Mouse (Mus musculus) cerebellum, postnatal 4 days (tissue): Measurements from ENCODE around the gene Rrp1b.
"Not testable (repeated sequence)": the region's sequence is repeated elsewhere in the genome, so short reads cannot be mapped to it uniquely, and the experiment has no call there.

ENCODE experiments used
- DNase-seq, 2 experiments: peaks; one replicate each; pipeline ENCODE4 v3.0.0; 2022; ENCODE audit warnings: low spot score in 2 of 2, mixed read lengths in 1 of 2

Rrp1b gene

DNA sequence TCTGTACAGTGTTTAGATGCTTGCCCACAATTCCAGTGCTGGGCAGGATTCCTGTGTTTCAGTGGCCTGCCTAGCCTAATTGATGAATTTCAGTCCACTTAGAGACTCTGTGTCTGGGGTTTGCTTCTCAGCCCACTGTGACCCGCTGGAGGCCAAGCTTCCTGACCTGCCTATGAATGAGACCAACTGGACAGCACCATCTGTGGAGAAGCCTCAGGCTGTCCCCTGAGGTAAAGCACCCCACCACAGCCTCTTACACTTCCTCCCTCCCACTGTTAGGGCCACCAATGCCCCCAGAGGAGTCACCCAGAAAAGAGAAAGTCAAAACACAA, 55.1 kb downstream of the Rrp1b start:
- DNase-seq: no peak

DNA sequence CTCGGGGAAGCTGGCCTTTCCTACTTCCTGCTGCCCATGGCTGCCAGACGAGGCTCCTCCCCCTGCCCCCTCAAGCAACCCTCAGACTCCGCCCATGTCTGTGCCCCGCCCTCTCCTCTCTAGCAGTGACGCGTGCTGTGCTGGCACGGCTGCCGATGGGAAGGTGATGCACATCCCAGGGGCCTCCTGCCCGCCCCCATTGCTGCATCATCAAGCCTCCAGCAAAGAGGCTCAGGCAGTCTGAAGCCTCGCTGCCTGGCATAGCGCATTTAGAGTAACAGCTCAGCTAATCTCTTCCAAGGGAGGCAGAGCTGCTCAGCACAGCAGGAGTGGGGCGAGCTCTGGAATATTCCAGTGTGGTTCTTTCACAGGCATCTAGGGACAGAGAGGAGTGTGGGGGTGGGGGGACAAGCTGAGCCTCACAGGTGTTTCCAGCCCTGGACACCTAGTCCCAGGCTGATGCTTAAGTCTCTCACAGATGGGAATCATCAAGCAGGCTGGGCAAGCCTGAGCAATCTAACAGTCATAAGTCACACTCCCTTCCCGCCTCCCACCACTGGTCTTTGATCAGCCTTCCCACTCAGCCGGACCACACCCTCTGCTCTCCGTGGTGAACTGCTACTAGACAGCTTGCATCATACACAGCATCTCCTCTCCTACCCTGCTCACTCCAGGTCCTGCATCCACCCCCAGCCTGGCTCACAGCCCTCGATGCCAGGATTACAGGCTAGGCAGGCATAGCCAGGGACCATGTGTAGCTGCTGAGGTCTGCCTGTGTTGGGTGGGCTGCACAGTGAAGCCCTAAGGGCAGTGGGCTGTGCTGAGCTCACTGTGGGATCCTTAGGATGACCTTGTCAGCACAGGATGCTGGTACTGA, 55.7 kb downstream of the Rrp1b start:
- DNase-seq: peak; percentile 49 to 50

DNA sequence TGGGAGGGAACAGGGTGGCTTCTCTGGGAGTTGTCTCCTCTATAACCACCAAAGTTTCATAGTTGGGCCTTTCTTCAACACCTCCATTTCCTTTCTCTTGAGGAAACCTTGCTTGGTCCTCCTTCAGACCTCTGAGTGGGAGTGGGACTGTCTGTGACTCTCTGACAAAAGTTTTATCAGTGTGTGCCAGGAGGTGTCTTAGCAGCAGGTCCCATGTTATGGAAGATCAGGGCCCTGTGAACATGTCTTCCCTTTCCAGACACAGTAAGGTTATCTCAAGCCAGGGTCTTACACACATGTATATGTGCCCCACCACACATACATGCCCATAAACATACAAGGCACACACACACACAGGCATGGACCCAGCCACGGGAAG, 56.3 kb downstream of the Rrp1b start:
- no peak for DNase-seq

DNA sequence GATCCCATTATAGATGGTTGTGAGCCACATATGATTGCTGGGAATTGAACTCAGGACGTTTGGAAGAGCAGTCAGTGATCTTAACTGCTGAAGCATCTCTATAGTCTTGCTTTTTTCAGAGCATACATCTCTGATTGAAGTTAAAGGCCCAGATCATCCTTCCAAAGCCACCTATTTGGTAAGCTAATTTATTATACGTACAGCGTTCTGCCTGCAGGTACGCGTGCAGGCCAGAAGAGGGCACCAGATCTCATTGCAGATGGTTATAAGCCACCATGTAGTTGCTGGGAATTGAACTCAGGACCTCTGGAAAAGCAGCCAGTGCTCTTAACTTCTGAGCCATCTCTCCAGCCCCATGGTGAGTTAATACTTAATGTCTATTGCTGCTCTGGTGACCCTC, 57.0 kb downstream of the Rrp1b start:
- no peak for DNase-seq

DNA sequence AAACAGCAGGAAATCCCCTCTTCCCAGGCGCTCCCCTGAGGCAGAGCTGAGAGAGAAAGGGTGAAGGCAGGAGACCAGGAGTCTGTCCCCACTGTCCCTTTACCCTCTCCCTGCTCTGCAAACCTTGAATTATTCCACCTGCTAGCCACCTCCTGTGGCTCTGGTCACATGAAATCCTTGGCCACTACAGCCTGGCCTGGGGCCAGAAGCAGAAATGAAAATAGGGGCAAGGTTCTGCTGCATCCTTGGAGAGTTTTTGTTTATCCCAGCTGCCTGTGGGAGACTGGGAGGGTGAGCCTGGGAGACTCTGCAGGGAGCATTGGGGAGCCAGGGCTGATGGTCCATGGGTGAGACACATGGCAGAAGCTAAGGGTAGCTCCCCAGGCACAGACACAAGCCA, 61.8 kb downstream of the Rrp1b start:
- DNase-seq: no peak

DNA sequence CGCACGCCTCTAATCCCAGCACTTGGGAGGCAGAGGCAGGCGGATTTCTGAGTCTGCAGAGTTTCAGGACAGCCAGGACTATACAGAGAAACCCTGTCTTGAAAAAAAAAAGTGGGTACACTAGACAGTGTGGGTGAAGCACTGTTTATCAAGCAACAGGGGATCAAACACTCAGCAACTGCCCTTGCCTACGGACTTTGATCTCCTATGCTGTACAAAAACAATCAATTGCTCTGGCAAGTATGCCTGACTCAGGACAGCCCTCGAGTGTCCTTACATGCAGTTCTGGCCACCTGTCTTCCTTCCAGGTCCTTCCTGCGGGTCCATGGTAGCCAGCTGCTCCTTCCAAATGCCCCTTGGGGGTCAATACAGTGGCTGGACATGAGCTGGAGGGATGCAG, 63.0 kb downstream of the Rrp1b start:
- DNase-seq: not testable (repeated sequence)

DNA sequence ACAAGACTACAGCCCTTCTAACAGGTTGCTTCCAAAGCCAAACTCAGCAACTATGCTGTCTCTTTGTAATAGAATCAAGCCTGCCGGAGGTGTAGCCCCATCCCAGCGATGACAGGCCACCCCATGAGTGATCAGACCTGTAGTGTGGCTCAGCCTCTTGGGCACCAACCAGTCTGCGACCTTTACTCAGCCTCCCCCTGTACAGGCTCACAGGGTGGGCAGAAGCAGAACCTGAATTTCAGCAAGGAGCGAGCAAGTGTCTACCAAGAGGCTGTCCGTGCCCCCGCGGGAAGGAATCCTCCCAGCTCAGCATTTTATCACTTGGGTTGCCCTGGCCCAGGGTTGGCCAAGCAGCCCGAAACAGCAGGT, 63.7 kb downstream of the Rrp1b start:
- no peak for DNase-seq

DNA sequence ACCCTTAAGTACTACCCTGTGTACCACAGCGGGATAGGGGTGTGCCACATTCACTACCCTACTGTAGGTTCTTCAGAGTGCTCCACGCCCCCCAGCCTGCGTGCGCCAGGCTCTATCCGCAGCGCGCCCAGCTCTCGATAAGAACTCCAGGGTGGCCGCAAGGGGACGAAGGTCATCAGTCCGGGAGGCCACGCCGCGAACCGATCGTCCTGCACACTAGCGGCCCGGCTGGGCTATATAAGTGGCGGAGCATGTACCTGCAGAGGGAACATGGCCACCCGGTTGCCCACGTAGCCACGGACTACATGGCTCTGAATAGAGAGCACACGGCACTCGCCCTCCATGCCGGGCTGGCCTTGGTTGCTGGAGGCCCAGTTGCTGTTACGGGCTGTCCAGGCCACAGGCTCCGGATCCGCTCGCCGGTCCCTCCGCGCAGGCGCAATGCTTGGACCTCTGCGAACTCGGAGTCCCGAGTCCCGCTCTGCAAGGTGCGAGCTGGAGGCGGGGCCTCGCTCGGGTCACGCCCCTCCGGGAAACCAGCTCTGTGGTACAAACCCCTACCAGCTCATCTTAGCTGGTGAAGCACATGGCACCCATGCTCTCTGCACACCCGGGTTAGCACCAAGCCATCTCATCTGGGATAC, 64.2 kb downstream of the Rrp1b start:
- DNase-seq: peak in 1 of 2 experiments; percentile 42

DNA sequence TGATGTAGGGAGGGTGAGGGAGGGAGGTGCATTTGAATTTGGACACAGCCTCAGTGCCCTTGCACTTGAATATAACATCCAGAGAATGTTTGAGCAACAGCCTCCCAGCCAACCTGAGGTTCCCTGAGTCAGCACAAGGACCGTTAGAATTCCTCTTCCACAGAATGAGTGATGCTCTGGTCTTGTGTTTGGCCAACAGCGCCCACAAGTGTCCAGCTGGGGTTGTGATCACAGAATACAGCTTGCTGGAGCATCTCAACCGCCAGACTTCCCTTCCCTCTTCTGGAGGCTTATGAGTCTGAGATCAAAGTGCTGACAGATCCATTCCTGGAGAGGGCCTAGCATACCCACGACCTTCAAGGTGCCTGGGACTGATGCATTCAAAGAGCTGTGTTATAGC, 67.2 kb downstream of the Rrp1b start:
- no peak for DNase-seq

DNA sequence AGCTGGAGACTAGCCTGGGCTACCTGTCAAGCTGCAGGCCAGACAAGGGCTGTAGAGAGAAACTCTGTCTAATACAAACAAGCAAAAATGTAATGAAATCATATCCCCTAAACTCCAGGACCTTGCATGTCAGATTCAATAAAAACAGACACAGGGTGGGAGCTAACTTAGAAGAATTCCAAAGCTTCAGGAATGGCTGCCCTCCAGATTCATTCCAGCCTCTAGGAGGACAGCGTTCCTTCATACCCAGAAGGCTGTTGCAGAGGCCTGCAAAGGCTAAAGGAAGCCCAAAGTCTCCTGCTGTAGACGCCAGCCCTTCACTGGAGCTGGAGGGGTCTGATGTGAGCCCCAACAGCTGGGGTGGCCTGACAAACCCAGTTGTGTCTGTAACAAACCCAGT, 70.5 kb downstream of the Rrp1b start:
- DNase-seq: no peak

DNA sequence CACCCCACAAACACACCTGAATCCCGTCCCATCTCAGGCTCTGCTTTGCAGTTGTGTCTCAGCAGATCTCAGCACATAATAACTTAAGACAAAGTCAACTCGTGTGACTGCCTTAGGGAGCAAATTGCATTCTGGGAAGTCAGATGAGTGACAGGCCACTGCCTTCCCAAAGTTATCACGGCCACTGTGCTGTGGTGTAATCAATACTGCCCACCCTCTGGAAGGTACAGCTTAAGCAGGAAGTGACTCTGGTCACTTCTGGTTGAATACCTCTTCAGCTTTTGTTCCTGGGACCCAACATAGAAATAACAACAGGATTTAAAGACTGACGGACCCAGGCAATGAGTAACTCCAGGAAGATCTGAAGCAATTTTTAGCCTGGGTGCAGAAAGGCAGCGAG, 72.0 kb downstream of the Rrp1b start:
- no peak for DNase-seq

DNA sequence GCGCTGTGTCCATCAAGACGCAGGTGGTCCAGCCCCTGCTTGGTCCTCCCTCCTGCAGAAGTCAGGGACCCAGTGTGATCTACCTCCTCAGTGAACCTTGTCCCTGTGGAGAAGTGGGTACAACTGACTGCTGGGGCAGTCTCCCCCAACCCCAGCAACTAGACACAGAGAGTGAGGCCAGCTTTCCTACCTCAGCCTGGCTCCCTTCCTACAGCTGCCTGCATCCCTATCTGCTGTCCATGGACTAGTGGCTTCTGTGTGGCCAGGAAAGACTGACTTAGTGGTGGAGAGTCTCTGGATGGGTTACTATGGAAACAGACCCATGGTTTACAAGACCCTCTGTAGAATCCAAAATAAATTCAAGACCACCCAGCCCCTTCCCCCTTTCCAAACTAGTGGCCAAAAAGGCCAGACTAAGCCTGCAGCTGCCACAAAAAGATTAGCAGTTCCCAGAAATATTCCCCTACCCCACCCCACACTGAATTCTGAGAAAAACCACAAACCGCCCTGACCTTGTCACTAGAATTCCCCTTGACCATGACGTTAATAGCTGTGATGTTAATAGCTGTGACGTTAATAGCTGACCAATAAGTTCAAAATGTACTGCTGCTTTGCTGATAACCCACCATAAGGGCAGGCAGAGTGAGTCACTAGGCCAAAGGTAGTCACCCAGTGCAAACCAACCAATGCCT, 72.6 kb downstream of the Rrp1b start:
- DNase-seq: not testable (repeated sequence)

DNA sequence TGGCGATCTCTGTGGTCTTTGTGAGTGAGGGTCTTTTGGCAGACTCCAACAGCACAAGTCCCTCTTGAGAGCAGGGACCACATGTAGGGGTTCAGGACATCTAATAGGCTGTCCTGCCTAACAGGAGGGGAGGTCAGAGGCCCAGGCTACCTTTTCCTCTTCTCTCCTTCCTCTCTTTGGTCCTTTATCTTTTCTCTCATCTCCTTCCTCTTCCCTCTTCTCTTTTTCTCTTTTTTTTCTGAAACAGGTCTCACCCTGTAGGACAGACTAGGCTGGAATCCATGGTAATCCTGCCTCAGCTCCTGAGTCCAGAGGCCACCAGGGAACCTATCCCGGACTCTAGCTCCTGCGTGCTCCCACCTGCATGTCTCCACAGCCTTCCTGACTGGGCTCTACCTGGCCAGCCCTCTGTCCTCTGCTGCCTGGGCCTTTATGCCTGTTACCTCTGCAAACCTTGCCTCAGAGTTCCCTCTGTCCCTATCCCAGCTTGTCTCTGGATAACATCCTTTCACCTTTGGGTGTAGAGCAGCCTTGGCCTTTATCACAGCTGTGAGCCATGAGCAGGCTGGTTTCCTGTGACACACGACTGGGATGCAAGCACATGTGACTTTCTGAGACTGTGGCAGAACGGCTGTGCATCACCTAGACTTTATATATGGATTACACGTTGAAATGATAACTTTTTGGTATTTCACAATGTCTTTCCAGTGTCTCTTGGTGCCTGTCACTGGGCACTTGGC, 73.5 kb downstream of the Rrp1b start:
- DNase-seq: no peak

DNA sequence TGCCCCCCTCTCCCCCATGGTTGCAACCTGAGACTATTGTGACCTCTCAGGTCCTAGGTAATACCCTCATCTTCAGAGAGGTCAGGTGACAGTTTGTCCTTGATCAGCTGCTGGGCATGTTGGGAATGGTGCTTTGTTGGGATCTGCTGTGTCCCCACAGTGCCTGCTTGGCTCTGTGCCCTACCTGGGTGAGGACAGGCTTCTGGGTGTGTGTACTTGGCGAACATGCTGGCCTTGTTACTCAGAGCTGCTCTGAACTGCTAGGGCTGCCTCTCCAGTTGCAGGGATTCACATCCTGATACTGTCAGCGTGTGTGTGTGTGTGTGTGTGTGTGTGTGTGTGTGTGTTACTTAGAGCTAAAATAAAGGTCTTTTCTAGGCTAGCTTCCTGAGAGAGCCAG, 74.5 kb downstream of the Rrp1b start:
- DNase-seq: no peak

DNA sequence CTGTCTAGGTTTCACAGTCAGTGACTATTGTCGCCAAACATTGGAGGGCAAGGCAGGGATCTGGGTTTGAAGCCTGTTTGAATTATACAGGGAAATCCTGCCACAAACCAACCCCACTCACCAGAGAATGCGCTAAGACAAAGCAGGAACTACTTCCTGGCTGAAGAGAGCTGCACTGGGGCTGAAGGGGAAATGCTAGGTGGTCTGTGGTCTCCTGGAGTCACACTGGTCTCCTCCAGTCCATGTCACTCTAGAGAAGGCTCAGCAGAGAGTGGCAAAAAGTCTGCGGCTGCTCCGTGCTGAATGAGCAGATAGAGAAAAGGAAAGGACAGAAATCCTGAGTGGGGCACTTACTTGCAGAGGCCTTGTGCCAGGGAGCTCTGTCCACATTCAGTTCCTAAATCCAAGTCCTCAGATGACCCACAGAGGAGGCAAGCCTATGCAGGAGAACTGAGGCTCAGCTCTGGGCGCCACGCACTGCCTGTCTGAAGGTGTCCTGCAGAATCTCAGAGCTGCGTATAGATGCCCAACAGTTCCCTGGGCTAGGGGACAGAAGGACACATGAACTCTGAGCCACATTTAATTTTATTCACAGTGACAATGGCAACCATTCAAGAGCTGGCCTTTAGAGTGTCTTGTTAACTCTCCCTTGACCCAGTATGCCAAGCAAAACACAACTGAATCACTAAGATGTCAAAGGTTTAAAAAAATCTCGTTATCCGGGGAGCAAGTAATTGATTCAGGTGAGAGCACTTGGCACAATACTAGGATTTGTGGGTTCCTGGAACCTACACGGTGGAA, 75.3 kb downstream of the Rrp1b start:
- no peak for DNase-seq
